Mouse (Mus musculus) erythroblast, adult 5-6 weeks (primary cell): ENCODE results near the gene Gm28539. TPM values are rescaled to one million over a fixed set of nuclear protein-coding genes. Genes with fewer than 3 reads are reported as not detected.
"Not testable (repeated sequence)": the region's sequence is repeated elsewhere in the genome, so short reads cannot be mapped to it uniquely, and the experiment has no call there.

Experiments
- ATAC-seq: replicated peaks from 2 replicates; pipeline ENCODE4 v1.8.0; 2016; ENCODE audit warnings: moderate number of reproducible peaks, mild to moderate bottlenecking, moderate TSS enrichment, inconsistent platforms; ENCODE audit not compliant: poor library complexity, low FRiP score, severe bottlenecking
- total RNA-seq, 2 experiments: library from RNA; stranded (forward) in 1 of 2; stranded (reverse) in 1 of 2; fragments of 150-400 nt in 1 of 2; fragments of 200-764, 138-1000 nt in 1 of 2; gene quantifications; 2 replicates each; pipeline versions ENCODE4 v1.2.3 to v1.2.4; 2015 to 2017; ENCODE audit warnings: low replicate concordance in 2 of 2

Gm28539 gene
- total RNA-seq, 2 experiments from 2014 or later: 2.9 TPM; not detected in 1

DNA sequence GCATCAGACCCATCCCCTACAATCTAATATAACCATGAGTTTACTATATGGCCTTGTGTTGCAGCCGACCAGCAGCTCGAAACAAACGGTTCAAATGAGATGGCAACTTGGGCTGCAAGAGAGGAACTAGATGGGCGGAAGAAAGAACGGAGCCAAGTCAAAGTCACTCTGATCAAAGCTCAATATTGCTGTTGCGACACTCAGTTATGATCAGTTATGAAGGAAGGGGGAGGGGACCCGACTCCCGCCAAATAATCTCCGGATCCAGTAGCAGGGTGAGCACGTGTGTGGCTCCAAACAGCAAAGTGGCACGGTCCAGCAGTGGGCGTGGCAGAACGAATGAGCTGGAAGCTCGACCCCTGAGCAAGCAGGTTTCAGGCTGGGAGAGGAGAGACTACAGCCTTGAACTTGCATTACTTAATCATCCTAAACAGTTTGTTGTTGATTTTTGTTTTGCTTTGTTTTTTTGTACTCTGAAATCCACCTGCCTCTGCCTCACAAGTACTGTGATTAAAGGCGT, 10.0 kb downstream of the Gm28539 start:
- ATAC-seq: no peak

DNA sequence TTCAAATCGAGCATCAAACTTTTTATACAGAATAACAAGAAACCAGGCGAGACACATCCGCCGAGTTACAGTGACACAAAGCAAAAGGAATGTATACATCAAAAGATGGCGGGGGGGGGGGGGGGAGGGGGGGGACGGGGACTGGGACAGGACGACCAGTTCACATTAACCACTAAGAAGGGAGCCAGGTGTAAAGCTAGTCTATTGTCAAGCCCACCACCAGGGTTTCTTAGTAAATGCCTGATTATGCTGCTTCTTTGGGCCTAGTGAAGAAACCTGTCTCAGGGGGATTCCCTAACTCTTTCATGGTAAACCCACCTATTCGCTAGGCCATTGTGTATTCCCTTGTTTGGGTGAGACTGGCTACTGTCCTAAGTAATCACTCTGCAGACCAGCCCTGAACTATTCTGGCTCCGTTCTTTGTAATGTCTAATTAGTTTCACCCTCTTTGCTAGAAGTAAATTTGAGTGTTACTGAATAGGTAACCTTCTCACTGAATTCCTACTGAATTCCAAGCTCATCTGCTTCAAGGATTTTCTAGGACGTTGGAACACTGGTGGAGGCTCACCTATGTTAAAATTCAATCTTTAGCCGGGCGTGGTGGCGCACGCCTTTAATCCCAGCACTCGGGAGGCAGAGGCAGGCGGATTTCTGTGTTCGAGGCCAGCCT, 13.3 kb downstream of the Gm28539 start:
- ATAC-seq: not testable (repeated sequence)

DNA sequence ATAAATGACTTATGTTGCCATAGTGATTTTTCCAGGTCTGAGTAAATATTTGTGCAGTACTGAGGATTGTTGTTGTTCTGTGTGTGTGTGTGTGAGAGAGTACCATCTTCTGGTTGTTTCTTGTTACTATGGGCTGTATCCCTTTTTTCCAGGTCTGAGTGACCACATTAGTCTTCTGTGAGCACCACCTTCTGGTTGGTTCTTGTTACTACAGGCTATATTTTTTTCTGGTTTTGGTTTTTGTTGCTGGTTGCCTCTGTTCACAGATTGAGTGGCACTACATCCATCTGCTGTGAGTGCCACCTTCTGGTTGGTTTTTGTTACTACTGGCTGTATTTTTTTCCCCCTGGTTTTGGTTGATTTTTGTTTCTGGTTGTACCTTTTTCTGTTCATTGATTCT, 22.2 kb downstream of the Gm28539 start:
- ATAC-seq: peak; percentile 69

DNA sequence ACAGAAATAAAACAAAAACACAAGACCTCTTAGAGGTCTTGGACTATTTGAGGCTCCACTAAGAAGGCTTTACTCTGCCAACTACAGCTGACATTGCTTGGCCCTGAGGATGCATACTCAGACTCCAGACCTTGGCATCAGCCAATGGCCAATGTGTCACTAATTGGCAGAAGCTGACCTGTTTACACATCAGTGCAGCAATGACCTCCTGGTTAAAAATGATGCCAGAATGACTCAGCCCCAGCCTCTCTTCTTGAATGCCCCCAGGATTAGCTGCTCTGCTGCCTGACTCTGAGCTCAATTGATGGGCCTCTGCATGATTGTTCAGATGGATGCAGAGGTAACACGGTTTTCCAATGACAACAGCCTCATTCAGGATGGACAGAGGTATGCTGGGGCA, 23.8 kb downstream of the Gm28539 start:
- no peak for ATAC-seq

DNA sequence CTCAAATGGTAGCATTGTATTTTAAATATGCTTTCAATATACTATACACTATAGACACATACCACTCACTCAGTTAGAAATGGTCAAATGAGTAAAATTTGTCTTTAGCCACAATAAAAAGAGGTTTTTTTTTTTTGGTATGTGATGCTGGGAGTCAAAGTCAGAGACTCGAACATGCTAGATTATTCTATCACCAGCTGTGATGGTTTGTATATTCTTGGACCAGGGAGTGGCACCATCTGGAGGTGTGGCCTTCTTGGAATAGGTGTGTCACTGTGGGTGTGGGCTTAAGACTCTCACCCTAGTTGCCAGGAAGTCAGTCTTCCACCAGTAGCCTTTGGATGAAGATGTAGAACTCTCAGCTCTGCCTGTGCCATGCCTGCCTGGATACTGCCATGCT, 34.1 kb downstream of the Gm28539 start:
- ATAC-seq: not testable (repeated sequence)

- no peak; the same call in 1 of the 2 replicates for ATAC-seq
Observed at GRCm38 (mm10) chr16:18876091-18876441, 39.7 kb downstream of the Gm28539 start.

GRCm38 (mm10) chr16:18876442-18877308, 40.3 kb downstream of the Gm28539 start, which contains the start of the genes Mrpl40 and Hira:
TSS of gene Mrpl40 (minus strand) at chr16:18876862.
TSS of gene Hira (plus strand) at chr16:18877037.
- peak; percentile 85 for ATAC-seq

DNA sequence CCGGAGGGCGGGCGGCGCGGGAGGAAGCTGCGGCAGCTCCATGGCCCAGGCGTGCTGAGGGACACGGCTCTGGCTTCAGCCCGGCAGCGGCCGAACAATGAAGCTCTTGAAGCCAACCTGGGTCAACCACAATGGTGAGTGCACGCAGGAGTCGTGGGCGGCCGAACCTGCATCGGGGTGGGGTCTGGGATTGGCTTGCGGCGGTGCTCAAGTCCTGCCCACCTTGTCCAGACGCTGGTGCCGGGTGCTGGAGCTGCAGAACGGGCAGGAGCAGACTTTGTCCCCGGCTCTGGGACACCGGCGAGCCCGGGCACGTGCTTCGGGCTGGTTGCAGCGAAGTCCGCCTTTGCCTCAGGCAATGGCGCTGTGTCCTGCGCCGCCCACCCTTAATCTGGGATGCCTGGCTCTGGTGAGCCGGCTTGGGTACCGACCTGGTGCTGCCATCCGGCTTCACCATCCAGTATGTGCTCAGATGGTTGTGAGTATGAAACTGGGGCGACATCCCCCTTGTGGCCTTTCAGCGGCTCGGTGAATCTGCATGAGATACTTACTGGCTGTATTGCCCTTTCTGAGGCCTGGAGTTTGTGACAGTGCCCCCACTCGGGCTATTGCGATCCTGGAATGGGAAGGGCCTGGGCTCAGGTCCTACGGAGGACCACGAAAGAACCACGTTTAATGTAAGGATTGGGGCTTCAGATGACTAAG, 41.2 kb downstream of the Gm28539 start:
- ATAC-seq: peak; percentile 39

- no peak for ATAC-seq
Observed at GRCm38 (mm10) chr16:18878091-18878720, 41.8 kb downstream of the Gm28539 start.

- ATAC-seq: no peak
Observed at GRCm38 (mm10) chr16:18884044-18884443, 47.7 kb downstream of the Gm28539 start.

GRCm38 (mm10) chr16:18893840-18894372, 57.5 kb downstream of the Gm28539 start:
- no peak for ATAC-seq

- no peak for ATAC-seq
Observed at GRCm38 (mm10) chr16:18895249-18895648, 58.9 kb downstream of the Gm28539 start.

DNA sequence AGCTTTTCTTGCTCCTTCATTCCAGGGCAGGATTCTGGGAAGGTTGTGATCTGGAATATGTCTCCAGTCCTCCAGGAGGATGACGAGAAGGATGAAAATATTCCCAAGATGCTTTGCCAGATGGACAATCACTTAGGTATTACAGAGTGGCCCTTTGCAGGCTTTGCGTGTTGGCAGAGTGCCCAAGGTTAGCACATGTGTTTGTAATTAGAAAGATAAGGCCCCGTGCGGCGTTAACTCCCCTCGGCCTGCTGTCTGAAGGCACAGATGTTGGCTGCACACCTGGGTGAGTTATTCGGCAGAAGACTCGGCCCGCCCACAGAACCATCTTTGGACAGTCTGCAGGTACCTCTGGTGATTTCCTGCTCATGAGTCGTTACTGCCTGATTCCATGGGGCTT, 60.0 kb downstream of the Gm28539 start:
- peak; percentile 90 for ATAC-seq

DNA sequence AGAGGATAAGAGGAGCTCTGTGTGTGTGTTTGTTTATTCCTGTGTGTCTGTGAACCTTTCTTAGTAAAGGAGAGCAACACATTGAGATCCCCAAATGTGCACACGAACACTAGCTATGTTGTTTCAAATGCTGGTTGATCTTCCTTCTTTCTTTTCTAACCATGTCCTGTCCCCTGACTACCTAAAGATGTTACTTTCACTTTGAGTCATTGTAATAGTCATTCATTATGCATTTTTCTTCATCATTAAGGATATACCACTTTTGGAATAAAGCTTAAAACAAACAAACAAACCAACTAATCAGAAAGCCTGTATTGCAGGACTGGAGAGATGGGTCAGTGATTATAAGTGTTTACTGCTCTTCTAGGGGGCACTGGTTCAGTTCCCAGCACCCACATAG, 69.3 kb downstream of the Gm28539 start:
- no peak for ATAC-seq

DNA sequence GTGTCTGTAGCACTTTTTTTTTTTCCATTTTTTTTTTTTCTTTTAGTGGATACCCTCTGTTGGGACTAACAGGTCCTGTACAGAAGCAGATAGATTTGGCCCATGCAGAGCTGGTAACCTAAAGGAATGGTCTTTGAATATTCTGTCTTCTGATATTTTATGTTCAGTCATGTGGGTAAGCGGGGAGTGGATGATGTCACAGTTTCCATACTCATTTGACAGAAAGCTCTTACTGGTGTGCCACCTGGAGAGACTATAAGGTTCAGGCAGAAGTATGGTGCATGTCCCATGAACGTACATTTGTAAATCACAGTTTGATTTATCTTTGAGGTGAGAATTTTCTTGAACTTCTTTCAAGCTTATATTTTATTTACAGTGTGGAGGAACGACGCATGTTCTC, 79.7 kb downstream of the Gm28539 start:
- no peak for ATAC-seq

DNA sequence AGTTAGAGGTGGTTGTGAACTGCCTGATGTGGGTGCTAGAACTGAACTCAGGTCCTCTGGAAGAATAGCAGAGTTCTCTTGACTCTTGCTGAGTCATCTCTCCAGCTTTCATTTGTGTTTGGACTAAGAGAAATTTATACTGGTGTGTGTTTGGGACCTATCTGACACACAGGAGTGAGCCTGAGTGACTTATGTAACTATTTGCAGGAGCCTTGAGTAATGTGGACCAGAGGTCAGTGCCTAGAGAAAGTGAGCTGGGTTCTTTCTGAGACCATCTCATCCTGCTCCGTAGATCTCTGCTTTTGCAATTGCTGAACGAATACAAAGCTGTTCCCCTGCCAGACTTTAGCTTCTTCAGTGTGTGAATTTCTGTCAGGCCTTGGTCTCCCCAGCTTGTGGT, 85.4 kb downstream of the Gm28539 start:
- ATAC-seq: no peak

GRCm38 (mm10) chr16:18927963-18928362, 91.6 kb downstream of the Gm28539 start:
- no peak for ATAC-seq

DNA sequence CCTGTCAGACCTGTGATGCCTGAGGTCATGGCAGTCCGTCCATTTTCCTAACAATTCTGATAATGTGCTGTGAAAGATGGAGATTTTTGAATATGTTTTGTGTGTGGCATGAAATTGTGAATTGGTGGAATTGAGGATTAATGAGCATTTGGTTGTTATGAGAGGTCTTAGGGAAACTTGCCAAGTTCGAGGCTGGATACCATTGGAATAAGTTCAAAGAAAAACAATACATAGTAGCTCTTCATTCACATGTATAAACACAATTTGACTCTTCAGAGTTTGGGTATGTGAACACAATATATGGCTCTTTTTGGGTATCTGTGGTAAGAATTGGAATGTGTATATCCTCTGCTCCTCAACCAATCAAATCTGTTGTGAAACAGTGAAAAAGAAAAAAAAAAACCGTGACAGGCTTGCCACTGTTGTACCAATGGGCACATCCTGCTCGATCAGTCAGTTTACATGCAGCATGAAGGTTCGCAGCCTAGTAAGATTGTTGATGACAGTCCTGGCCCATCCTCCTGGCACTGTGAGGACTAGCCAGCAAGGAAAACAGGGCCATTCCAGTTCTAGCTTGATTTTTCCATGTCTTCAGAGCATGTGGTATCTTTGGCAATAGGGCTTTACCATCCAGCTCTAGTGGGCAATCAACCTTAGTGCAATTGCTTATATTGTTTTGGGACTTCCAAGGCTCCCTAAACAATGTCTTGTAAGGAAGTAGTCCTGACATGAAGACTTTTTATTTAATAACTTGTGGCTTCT, 102.1 kb downstream of the Gm28539 start:
- ATAC-seq: no peak

DNA sequence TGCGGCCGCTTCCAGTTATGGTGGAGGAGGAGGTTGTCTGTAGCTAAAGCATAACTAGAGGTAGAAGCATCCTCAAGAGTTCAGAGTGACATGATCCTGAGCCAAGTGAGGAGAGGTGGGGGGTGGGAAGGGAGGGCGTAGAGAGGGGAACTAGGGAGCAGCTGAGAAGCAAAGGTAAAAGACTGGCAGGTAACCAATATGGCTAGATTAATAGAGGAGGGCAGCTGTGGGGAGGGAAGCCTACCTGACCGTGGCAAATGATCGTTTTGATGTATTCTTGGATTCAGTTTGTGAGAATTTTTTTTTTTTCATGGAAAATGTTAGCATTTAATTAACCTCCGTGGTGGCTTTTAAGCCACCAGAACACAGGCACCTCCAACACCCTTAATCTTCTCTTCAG, 107.5 kb downstream of the Gm28539 start:
- no peak for ATAC-seq
